ENCODE assay signal across 8 mouse cellular contexts in genomic region chr11:95827464-95828085, GRCm38 (mm10). TPM values are rescaled to one million over a fixed set of nuclear protein-coding genes. Genes with fewer than 3 reads are reported as not detected.
DNase-seq lines count a peak whose midpoint lies in the region; ATAC-seq and TF ChIP-seq lines count a peak whose summit lies in the region.

No protein-coding gene starts in this region.

- peaks cover 8% of the 10 kb centered on the region for H3K4me1 ChIP-seq in kidney, embryonic 14.5 days (ENCODE audit: control insufficient read depth, insufficient read depth, low read length)
- peaks cover 23% of the 10 kb centered on the region for H3K4me1 ChIP-seq in brown adipose tissue, adult 24 weeks (ENCODE audit: control insufficient read depth, insufficient read depth, insufficient read length, low read length)
- H3K4me1 ChIP-seq in midbrain, postnatal 0 days (ENCODE audit: insufficient read depth, low read length), result peaks cover 10% of the 10 kb centered on the region; the same call in 1 of the 2 replicates

- H3K4me2 ChIP-seq in kidney, embryonic 14.5 days (replicated peaks; ENCODE audit: low read depth, low read length), result no peak overlapping the region
- H3K4me2 ChIP-seq in midbrain, postnatal 0 days (ENCODE audit: low read depth, low read length, poor library complexity, severe bottlenecking), result no peak overlapping the region

- no peaks in the 10 kb centered on the region for H3K36me3 ChIP-seq in kidney, embryonic 14.5 days (ENCODE audit: control insufficient read depth, insufficient read depth, low read length)
- no peaks in the 10 kb centered on the region for H3K36me3 ChIP-seq in midbrain, postnatal 0 days (ENCODE audit: insufficient read depth, low read length)

- WGBS in kidney, embryonic 14.5 days, result 21% methylated on average over 3 of the region's 3 CpGs
- 14% methylated on average over 3 of the region's 3 CpGs for WGBS in midbrain, postnatal 0 days

- H3K27me3 ChIP-seq in kidney, embryonic 14.5 days (ENCODE audit: control insufficient read depth, insufficient read depth, low read length), result peaks cover 68% of the 10 kb centered on the region
- H3K27me3 ChIP-seq in midbrain, postnatal 0 days (ENCODE audit: insufficient read depth, low read length), result peaks cover 70% of the 10 kb centered on the region

- peak; percentile 83 for TF ChIP-seq CTCF in gastrocnemius, adult 2 months (IDR thresholded peaks at IDR 0.05)
- peak; percentile 84 for TF ChIP-seq CTCF in midbrain, postnatal 0 days (IDR thresholded peaks at IDR 0.05)

- H3K9ac ChIP-seq in kidney, embryonic 14.5 days (ENCODE audit: low read depth, low read length), result no peak overlapping the region
- no peak overlapping the region for H3K9ac ChIP-seq in midbrain, postnatal 0 days (replicated peaks; ENCODE audit: low read length, poor library complexity, severe bottlenecking)

- no peaks in the 10 kb centered on the region for H3K9me3 ChIP-seq in kidney, embryonic 14.5 days (ENCODE audit: control insufficient read depth, low read length)
- no peaks in the 10 kb centered on the region for H3K9me3 ChIP-seq in midbrain, postnatal 0 days (ENCODE audit: low read length)

- ATAC-seq in kidney, embryonic 14.5 days (ENCODE audit: low FRiP score, low TSS enrichment), result no peak
- no peak for ATAC-seq in midbrain, postnatal 0 days (ENCODE audit: low FRiP score)

- no peak overlapping the region for H3K27ac ChIP-seq in kidney, embryonic 14.5 days (ENCODE audit: low read depth, low read length)
- H3K27ac ChIP-seq in brown adipose tissue, adult 24 weeks (replicated peaks; ENCODE audit: low read depth, low read length), result peak overlapping the region; percentile 100
- peak overlapping the region; percentile 70 for H3K27ac ChIP-seq in gastrocnemius, adult 2 months
- H3K27ac ChIP-seq in midbrain, postnatal 0 days (ENCODE audit: low read depth, low read length), result no peak overlapping the region

- DNase-seq in kidney, adult 18-20 months, result peak; percentile 80
- DNase-seq in ES-CJ7 (ENCODE audit: low read depth, low spot score), result peak; percentile 76
- DNase-seq in gastrocnemius, adult 2 months, result peak; percentile 70
- DNase-seq in left cerebral cortex, postnatal 14 days (ENCODE audit: low spot score in 2 of 2), result peak; percentile 49 to 81
- peak; percentile 78 for DNase-seq in midbrain, postnatal 0 days (ENCODE audit: low spot score)
- no peak for DNase-seq in yolk sac, embryonic 10.5 days (ENCODE audit: low spot score)

- intact Hi-C loops in gastrocnemius, adult 2 months (cut with DNase I), result loop anchor here (1.0 kb wide), 1 partner anchor 26 kb away; no protein-coding TSS in a partner anchor
- intact Hi-C loops in left cerebral cortex, postnatal 14 days (cut with DNase I), result no loop called here

- H3K4me3 ChIP-seq in kidney, embryonic 14.5 days (ENCODE audit: low read length), result no peak overlapping the region
- peak overlapping the region; percentile 48 for H3K4me3 ChIP-seq in brown adipose tissue, adult 24 weeks (ENCODE audit: insufficient read depth, low read depth, low read length)
- peak overlapping the region; percentile 23; the same call in 1 of the 2 replicates for H3K4me3 ChIP-seq in gastrocnemius, adult 2 months
- H3K4me3 ChIP-seq in midbrain, postnatal 0 days (ENCODE audit: low read depth, low read length), result no peak overlapping the region

RNA-seq across cellular contexts. Expression of gene Phospho1, which starts 3.3 kb away (rescaled TPM):
- not detected in 2 replicates for polyA plus RNA-seq in kidney, embryonic 14.5 days (2014; fragmentation: Nextera tagmentation; extraction: Ambion mirVana)
- 316 and 541 TPM in 2 replicates for polyA plus RNA-seq in brown adipose tissue, adult 24 weeks (2012; ENCODE audit: insufficient read depth, insufficient read length, missing spikeins)
- 100 to 1,000 TPM; 274 to 394 TPM for total RNA-seq in gastrocnemius, adult 2 months (2021)
- total RNA-seq in left cerebral cortex, postnatal 14 days (2021), result 10 to 100 TPM; 34.7 to 35.2 TPM
- 0.85 and 2.1 TPM in 2 replicates for total RNA-seq in midbrain, postnatal 0 days (2014; rRNA removed)
- polyA plus RNA-seq in midbrain, postnatal 0 days (2015; fragmentation: Nextera tagmentation; extraction: Ambion mirVana), result not detected in 2 replicates

RNA-seq across cellular contexts. Expression of gene Gngt2, which starts 9.4 kb away (rescaled TPM):
- polyA plus RNA-seq in kidney, embryonic 14.5 days (2014; fragmentation: Nextera tagmentation; extraction: Ambion mirVana), result 19.5 and 26.0 TPM in 2 replicates
- polyA plus RNA-seq in brown adipose tissue, adult 24 weeks (2012; ENCODE audit: insufficient read depth, insufficient read length, missing spikeins), result 106 and 152 TPM in 2 replicates
- 1 to 10 TPM; 2.6 to 7.6 TPM for total RNA-seq in gastrocnemius, adult 2 months (2021)
- total RNA-seq in left cerebral cortex, postnatal 14 days (2021), result 1 to 10 TPM; 2.5 to 3.2 TPM
- total RNA-seq in midbrain, postnatal 0 days (2014; rRNA removed), result 2.9 and 3.3 TPM in 2 replicates
- 2.4 TPM in 2 replicates for polyA plus RNA-seq in midbrain, postnatal 0 days (2015; fragmentation: Nextera tagmentation; extraction: Ambion mirVana)

RNA-seq across cellular contexts. Expression of gene Abi3, which starts 14.7 kb away (rescaled TPM):
- polyA plus RNA-seq in kidney, embryonic 14.5 days (2014; fragmentation: Nextera tagmentation; extraction: Ambion mirVana), result 3.9 and 9.8 TPM in 2 replicates
- polyA plus RNA-seq in brown adipose tissue, adult 24 weeks (2012; ENCODE audit: insufficient read depth, insufficient read length, missing spikeins), result 8.4 and 26.7 TPM in 2 replicates
- total RNA-seq in gastrocnemius, adult 2 months (2021), result 1 to 10 TPM; 2.2 to 3.0 TPM
- 1 to 10 TPM; 4.8 to 6.3 TPM for total RNA-seq in left cerebral cortex, postnatal 14 days (2021)
- total RNA-seq in midbrain, postnatal 0 days (2014; rRNA removed), result 1.0 and 1.1 TPM in 2 replicates
- 1.5 TPM in 2 replicates for polyA plus RNA-seq in midbrain, postnatal 0 days (2015; fragmentation: Nextera tagmentation; extraction: Ambion mirVana)

Comparison
In these comparisons a context has a peak if more than half of its experiments do, and no peak if none do; other contexts are left out.
1. H3K27ac ChIP-seq: peak in brown adipose tissue, adult 24 weeks (single experiment) and gastrocnemius, adult 2 months (single experiment); none in kidney, embryonic 14.5 days (single experiment) and midbrain, postnatal 0 days (single experiment).
2. H3K4me3 ChIP-seq: peak in brown adipose tissue, adult 24 weeks (single experiment) and gastrocnemius, adult 2 months (single experiment); none in kidney, embryonic 14.5 days (single experiment) and midbrain, postnatal 0 days (single experiment).
3. RNA of gene Phospho1, which starts 3.3 kb away (total RNA-seq): 274 to 394 TPM in gastrocnemius, adult 2 months and 34.7 to 35.2 TPM in left cerebral cortex, postnatal 14 days; 0.85 to 2.1 TPM in midbrain, postnatal 0 days; every median in the first group is over 10 times any median in the second.